Mouse (Mus musculus): ENCODE data around the gene Csnk2b.

The Csnk2b gene

GRCm38 (mm10) chr17:35088825-35089644 lies 32.8 kb downstream of the Csnk2b start, which contains the start of gene Abhd16a:
Abhd16a (plus strand) TSS chr17:35089263.
- peak; percentile 98 for DNase-seq (ENCODE audit: low read depth, low spot score)

DNA sequence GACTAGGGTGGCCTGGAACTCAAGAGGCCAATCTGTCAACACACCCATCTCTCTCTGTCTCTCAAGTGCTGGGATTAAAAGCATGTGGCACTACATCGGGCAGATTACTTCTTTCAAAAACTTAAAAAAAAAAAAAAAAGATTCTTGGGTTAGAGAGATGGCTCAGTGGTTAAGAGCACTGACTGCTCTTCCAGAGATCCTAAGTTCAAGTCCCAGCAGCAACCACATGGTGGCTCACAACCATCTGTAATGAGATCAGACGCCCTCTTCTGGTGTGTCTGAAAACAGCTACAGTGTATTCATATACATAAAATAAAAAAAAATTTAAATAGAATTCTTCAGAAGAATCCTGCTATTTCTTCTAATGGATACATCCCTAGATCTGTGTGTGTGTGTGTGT lies 33.7 kb downstream of the Csnk2b start:
- DNase-seq (ENCODE audit: low read depth, low spot score): no peak

- no peak for DNase-seq (ENCODE audit: low read depth, low spot score)
These were observed 36.5 kb downstream of the Csnk2b start, which contains the start of gene Ly6g6f for GRCm38 (mm10) chr17:35085208-35085865. Ly6g6f (minus strand) TSS chr17:35085610.

DNA sequence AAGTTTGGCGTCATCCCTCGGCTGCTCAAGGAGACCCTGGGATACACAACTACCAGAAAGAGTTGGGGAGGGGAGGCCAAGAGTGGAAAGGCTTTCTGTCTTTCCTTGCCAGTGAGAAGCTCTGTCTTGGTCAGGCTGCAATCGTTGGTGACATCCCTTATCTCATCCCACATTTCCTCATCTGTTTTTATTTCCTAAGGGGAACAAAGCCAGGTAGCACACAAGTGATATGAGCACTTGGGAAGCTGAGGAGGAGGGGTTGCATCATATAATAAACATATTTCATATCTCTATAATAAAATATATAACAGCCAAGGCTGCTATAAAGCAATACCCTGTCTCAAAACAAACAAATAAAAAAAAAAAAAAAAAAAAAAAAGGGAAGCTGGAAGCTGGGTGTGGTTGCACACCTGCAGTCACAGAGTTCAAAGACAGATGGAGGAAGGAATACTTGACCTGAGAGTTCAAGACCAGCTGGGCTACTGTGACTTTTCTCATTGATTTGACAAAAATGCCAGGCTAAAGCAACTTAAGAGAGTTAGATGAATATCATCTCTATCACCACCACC lies 37.8 kb downstream of the Csnk2b start:
- DNase-seq (ENCODE audit: low read depth, low spot score): no peak

DNA sequence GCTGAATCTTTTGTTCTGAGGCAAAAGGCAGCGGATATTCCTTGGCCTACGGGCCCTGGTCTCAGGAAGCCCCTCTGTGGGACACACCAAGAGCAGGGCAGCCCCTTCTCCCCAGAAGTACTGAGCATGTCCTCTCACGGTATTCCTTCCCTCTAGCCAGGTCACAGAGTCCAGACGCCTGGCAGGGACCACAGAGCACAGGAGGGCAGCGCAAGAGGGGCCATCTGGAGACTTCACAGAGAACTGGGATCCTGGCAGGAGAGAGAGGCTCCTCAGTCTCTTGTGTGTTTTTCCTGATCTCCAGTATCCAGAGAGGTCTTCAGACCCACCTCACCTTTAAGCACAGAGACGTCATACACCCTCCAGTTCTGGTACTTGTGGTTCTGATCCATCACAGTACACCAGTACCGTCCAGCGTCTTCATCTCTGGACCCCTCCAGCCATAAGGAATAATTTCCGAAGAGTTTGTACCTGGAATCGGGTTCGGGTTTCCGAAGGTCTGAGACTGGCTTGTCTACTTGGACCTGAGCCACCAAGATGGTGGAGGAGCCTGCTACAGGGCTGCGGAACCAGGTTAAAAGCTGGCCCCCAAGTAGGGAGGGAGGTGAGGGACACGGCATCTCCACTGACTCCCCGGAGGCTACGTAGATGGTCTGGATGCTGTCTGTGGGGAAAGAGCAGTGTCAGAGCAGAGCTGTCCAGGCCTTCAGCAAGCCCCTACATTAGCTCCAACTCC lies 38.8 kb downstream of the Csnk2b start:
- DNase-seq (ENCODE audit: low read depth, low spot score): peak; percentile 88

GRCm38 (mm10) chr17:35080710-35081109 lies 41.1 kb downstream of the Csnk2b start:
- no peak for DNase-seq (ENCODE audit: low read depth, low spot score)

- DNase-seq (ENCODE audit: low read depth, low spot score): no peak
These were observed 41.6 kb downstream of the Csnk2b start for GRCm38 (mm10) chr17:35080248-35080647.

DNA sequence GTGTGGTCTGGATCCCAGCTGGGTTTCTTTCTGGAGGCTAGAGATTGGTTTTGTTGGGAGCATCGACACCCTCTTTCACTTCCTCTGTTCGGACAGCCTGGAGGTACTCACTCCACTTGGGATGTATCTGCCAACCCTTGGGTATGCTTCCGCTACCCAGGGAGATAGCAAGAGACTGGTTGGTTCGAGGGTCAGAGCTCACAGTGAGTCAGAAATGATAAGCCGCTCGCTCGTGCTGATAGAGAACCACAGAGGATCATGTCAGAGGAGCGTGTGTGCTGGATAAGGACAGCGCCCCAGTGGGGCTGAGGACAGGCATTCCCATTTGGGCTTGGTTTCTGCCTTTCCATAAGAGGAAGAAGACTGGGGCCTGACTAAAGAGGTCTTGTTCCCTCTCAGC lies 42.1 kb downstream of the Csnk2b start:
- no peak for DNase-seq (ENCODE audit: low read depth, low spot score)

DNA sequence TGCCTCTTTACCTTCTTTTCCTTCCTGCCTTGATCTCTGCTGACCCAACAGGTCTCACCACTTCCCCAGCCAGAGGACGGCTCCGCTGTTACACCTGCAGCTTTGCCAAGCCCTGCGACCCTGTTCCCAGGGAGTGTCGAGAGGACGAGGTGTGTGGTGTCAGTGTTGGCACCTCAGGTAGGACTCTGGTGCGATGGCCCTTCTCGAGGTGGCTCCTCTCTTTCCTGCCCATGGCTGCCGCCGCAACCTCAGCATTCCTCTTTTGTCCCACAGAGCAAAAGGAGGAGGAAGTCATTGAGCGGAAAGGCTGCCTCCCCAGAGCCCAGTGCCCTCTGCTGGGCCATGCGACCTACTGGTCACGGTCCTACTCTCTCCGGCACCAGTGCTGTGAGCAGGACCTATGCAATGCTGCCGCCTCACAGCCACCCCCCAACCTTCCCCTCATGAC lies 44.0 kb downstream of the Csnk2b start, which contains the start of gene Ly6g6d:
Gene Ly6g6d (minus strand): TSS at position 280 of the 448 bp plus-strand sequence.
- peak; percentile 71 for DNase-seq (ENCODE audit: low read depth, low spot score)

DNA sequence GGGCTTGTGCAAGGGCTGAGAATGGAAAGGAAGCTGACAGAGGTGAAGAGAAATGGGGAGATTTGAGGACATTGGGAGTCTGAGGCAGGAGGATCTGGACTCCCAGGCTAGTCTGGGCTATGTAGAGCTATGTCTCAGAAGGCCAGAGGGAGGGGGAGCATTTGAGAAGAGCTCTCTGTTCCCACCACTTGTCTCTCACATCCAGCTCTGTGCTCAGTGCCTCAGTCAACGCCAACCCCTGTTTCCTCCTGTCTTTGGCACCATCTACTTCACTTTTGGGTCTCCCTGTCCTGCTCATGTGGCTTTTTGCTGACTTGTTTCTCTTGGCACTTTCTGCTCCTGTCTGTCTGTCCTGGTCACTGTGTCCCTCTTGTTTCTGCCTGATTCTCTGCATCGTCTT lies 44.6 kb downstream of the Csnk2b start:
- DNase-seq (ENCODE audit: low read depth, low spot score): peak; percentile 69

GRCm38 (mm10) chr17:35076507-35077176 lies 45.2 kb downstream of the Csnk2b start, which contains the start of gene Ly6g6e:
Ly6g6e (plus strand) TSS chr17:35076902.
- DNase-seq (ENCODE audit: low read depth, low spot score): no peak

DNA sequence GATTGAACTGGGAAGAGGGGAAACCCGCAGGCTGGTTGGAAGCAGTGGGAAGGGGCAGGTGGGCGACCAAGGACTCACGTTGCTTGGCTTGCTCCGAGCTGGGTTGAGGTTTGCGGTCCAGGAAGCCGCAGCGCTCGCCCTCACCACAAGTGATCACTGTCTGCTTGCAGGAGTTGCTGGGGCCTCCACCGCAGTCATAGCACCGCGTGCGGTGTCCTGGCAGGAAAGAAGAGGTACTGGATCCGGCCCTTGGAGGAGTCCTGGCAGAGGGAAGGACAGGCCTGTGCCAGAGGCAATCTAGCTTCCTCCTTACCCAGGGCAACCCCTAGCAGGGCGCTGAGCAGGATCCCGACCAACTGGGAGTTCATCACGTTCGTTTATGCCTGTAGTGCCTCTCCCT lies 47.8 kb downstream of the Csnk2b start:
- DNase-seq (ENCODE audit: low read depth, low spot score): peak; percentile 89

GRCm38 (mm10) chr17:35071454-35071853 lies 50.4 kb downstream of the Csnk2b start:
- no peak for DNase-seq (ENCODE audit: low read depth, low spot score)

DNA sequence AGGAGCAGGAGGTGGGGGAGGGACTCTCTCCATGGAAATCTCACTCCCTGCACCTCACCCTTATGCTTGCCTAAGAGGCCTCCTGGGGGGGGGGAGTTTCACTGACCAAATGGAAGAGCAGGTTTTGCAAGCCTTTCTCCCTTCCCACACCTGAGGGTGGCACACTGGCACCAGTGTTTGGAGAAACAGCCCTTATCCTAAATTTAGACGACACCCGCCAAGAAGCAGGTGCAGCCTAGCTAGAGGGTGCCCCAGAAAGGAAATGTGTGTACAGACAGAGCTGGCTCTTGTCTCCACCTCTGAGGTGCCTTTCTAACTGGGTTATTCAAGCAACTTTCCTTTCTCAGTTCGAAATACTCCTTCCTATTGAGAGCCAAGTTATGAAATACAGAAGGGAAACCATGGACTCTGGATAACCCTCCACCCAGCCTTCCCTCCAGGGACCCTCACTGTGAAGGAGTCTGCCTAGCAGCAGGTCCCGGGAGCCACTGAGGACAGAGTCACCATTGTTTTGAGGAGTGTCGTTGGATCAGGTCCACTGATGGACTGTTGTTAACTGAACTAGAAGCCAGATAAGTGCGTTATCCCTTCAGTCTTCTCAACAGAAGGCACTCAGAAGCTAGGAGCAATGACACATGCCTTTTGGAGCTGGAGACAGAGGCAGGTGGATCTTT lies 51.2 kb downstream of the Csnk2b start:
- DNase-seq (ENCODE audit: low read depth, low spot score): peak; percentile 98

- DNase-seq (ENCODE audit: low read depth, low spot score): peak; percentile 65
These were observed 53.5 kb downstream of the Csnk2b start for GRCm38 (mm10) chr17:35068213-35068914.
